Mouse (Mus musculus): ENCODE data around the gene Zfp385c. TPM values are rescaled to one million over a fixed set of nuclear protein-coding genes. Genes with fewer than 3 reads are reported as not detected.

Gene Zfp385c
- total and polyA plus RNA-seq, 2 experiments from 2014 or later = 0.53 to 2.5 TPM

DNA sequence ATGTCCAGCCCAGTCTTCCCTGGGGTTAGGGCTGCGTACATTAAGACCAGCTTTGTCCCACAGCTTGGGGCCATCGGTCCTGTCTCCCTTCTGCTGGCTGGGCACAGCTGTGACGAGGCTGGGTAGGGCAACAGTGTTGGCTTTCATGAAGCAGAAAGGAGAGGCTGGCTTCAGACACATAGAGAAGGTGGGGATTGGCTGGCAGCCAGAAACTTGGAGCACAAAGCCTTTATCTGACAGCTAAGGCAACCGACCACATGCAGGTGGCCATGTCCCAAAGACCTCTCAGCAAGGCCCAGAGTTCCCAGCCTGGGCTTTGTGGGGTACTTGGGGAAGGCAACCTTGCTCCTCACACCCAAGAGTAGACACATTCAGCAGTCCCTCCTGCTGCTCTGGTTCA, 110.5 kb downstream of the Zfp385c start:
- 0 out of 2 replicates have a peak overlapping the region, but pooled peaks have one; percentile 26 for H3K27ac ChIP-seq (ENCODE audit: low read depth, low read length)
- WGBS = 62% methylated on average over 4 of the region's 4 CpGs
- ATAC-seq (ENCODE audit: low FRiP score) (no peak), DNase-seq (ENCODE audit: low spot score) (peak; percentile 63)
- no peak overlapping the region for H3K9ac ChIP-seq (replicated peaks; ENCODE audit: low read length, poor library complexity, severe bottlenecking)
- TF ChIP-seq CTCF (IDR thresholded peaks at IDR 0.05) = no peak
- no peaks in the 10 kb centered on the region for H3K4me1 ChIP-seq (ENCODE audit: insufficient read depth, low read length)
- no peak overlapping the region for H3K4me3 ChIP-seq (ENCODE audit: low read depth, low read length)
- H3K4me2 ChIP-seq (ENCODE audit: low read depth, low read length, poor library complexity, severe bottlenecking) = no peak overlapping the region
- H3K27me3 ChIP-seq (ENCODE audit: insufficient read depth, low read length) = no peaks in the 10 kb centered on the region
- H3K9me3 ChIP-seq (ENCODE audit: low read length) = no peaks in the 10 kb centered on the region
- peaks cover 65% of the 10 kb centered on the region for H3K36me3 ChIP-seq (ENCODE audit: insufficient read depth, low read length)

DNA sequence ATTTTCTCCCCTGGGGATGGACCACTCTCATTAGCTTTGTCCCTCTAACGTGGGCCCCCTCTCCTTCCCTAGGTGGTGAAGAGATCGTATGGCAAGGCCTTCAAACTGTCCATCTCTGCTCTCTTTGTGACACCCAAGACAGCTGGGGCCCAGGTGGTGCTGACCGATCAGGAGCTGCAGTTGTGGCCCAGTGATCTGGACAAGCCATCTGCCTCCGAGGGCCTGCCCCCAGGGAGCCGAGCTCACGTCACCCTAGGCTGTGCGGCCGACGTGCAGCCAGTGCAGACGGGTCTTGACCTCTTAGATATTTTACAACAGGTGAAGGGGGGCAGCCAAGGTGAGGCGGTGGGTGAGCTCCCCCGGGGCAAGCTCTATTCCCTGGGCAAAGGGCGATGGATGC, 112.0 kb downstream of the Zfp385c start:
- WGBS = 89% methylated on average over 13 of the region's 13 CpGs
- DNase-seq (ENCODE audit: low spot score) (no peak), ATAC-seq (ENCODE audit: low FRiP score) (no peak)
- H3K9ac ChIP-seq (replicated peaks; ENCODE audit: low read length, poor library complexity, severe bottlenecking) = no peak overlapping the region
- H3K27ac ChIP-seq (ENCODE audit: low read depth, low read length) = no peak overlapping the region
- no peak overlapping the region for H3K4me2 ChIP-seq (ENCODE audit: low read depth, low read length, poor library complexity, severe bottlenecking)
- H3K9me3 ChIP-seq (ENCODE audit: low read length) = no peaks in the 10 kb centered on the region
- TF ChIP-seq CTCF (IDR thresholded peaks at IDR 0.05) = no peak
- H3K27me3 ChIP-seq (ENCODE audit: insufficient read depth, low read length) = no peaks in the 10 kb centered on the region
- peaks cover 4% of the 10 kb centered on the region for H3K4me1 ChIP-seq (ENCODE audit: insufficient read depth, low read length)
- H3K4me3 ChIP-seq (ENCODE audit: low read depth, low read length) = no peak overlapping the region
- H3K36me3 ChIP-seq (ENCODE audit: insufficient read depth, low read length) = peaks cover 50% of the 10 kb centered on the region

DNA sequence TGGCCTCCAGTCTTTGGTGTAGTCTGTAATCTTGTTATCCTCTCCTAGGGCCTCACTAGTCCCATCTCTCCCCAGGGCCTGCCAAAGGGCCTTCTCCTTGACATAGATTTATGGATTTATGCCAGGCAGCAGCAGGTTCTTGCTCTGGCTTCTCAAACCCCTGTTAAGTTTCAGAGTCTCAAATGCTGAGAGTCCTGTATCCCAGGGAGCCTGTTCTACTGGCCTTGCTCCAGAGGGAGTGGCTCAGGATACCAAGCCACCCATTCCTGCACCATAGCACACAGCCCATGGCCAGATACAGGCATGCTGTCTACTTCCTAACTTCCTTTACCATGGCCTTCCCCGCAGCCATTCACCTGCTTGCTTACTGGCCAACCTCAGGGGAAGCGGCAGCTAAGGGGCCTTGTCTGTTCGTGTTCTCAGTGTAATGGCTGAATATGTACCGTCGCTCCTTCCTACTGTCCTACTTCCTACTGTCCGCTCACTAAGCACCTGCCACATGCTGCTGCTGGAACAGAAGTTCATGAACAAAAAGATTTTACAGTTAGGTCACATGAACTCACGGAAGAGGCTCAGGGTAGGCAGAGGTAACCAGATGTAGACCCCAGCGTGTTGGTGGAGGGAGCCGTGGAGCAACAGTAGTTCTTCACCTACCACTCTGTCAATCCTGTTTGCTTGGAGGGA, 113.0 kb downstream of the Zfp385c start:
- H3K27ac ChIP-seq (ENCODE audit: low read depth, low read length) = no peak overlapping the region
- no peaks in the 10 kb centered on the region for H3K9me3 ChIP-seq (ENCODE audit: low read length)
- no peak for DNase-seq (ENCODE audit: low spot score)
- WGBS = 94% methylated on average over 9 of the region's 9 CpGs
- TF ChIP-seq CTCF (IDR thresholded peaks at IDR 0.05) = no peak
- peaks cover 6% of the 10 kb centered on the region for H3K4me1 ChIP-seq (ENCODE audit: insufficient read depth, low read length)
- ATAC-seq (ENCODE audit: low FRiP score) = no peak
- no peaks in the 10 kb centered on the region for H3K27me3 ChIP-seq (ENCODE audit: insufficient read depth, low read length)
- H3K9ac ChIP-seq (replicated peaks; ENCODE audit: low read length, poor library complexity, severe bottlenecking) = no peak overlapping the region
- peaks cover 40% of the 10 kb centered on the region for H3K36me3 ChIP-seq (ENCODE audit: insufficient read depth, low read length)
- H3K4me2 ChIP-seq (ENCODE audit: low read depth, low read length, poor library complexity, severe bottlenecking) = no peak overlapping the region; the same call in 1 of the 2 replicates
- no peak overlapping the region for H3K4me3 ChIP-seq (ENCODE audit: low read depth, low read length)

DNA sequence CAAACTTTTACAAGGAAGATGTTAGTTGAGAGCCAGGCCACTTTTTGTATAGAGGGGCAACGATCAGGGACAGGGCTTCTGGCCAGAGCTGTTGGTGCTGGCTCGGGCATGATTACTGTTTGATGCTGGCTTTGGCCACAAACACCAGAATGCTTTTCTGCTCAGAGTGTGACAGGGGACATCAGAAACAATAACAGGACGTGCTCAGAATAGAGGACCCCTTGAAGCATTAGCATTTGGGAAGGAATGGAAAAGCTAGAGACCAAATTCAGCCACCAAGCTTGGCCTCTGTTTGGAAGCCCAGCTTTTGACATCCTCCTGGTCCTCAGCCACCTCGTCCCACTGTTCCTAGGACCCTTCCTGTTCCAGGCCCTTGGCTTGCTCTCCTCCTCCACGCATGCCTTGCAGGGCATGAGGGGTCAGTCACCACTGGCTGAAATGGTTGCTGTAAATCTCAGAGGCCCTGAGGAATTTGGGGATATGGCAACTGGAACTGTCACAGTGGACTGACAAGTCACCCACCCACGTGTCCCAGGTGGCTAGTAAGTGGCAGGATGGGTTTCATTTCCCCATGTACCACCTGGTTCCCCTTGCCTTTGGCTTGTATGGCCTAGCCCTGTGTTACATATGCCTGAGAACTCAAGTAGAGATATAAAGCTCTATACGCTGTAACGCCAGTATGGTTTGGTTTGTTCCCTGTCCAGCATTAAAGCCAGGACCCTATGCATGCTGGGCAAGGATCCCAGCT, 114.2 kb downstream of the Zfp385c start:
- no peak overlapping the region for H3K9ac ChIP-seq (replicated peaks; ENCODE audit: low read length, poor library complexity, severe bottlenecking)
- peaks cover 6% of the 10 kb centered on the region for H3K4me1 ChIP-seq (ENCODE audit: insufficient read depth, low read length)
- TF ChIP-seq CTCF (IDR thresholded peaks at IDR 0.05) = no peak
- DNase-seq (ENCODE audit: low spot score) (peak; percentile 54), ATAC-seq (ENCODE audit: low FRiP score) (no peak)
- 75% methylated on average over 8 of the region's 8 CpGs for WGBS
- no peak overlapping the region for H3K4me3 ChIP-seq (ENCODE audit: low read depth, low read length)
- H3K36me3 ChIP-seq (ENCODE audit: insufficient read depth, low read length) = peaks cover 28% of the 10 kb centered on the region
- H3K27ac ChIP-seq (ENCODE audit: low read depth, low read length) = no peak overlapping the region
- H3K27me3 ChIP-seq (ENCODE audit: insufficient read depth, low read length) = no peaks in the 10 kb centered on the region
- no peak overlapping the region for H3K4me2 ChIP-seq (ENCODE audit: low read depth, low read length, poor library complexity, severe bottlenecking)
- no peaks in the 10 kb centered on the region for H3K9me3 ChIP-seq (ENCODE audit: low read length)

Other genes with a start within 250 kb of the Zfp385c start
- gene Klhl11, start 219.7 kb downstream of the Zfp385c start, total RNA-seq (2014; rRNA removed) = 57.4 and 66.2 TPM in 2 replicates
- gene Klhl11, start 219.7 kb downstream of the Zfp385c start, polyA plus RNA-seq (2015; fragmentation: Nextera tagmentation; extraction: Ambion mirVana) = 9.1 and 10.3 TPM in 2 replicates
- gene Acly, start 164.5 kb downstream of the Zfp385c start, total RNA-seq (2014; rRNA removed) = 207 and 228 TPM in 2 replicates
- gene Acly, start 164.5 kb downstream of the Zfp385c start, polyA plus RNA-seq (2015; fragmentation: Nextera tagmentation; extraction: Ambion mirVana) = 116 and 120 TPM in 2 replicates
- gene Ttc25, start 146.8 kb downstream of the Zfp385c start, total RNA-seq (2014; rRNA removed) = 0.33 and 0.71 TPM in 2 replicates
- gene Ttc25, start 146.8 kb downstream of the Zfp385c start, polyA plus RNA-seq (2015; fragmentation: Nextera tagmentation; extraction: Ambion mirVana) = 0.96 and 1.4 TPM in 2 replicates
- gene Cnp, start 117.6 kb downstream of the Zfp385c start, total RNA-seq (2014; rRNA removed) = 54.7 and 68.8 TPM in 2 replicates
- 65.3 and 76.0 TPM in 2 replicates for gene Cnp, start 117.6 kb downstream of the Zfp385c start, polyA plus RNA-seq (2015; fragmentation: Nextera tagmentation; extraction: Ambion mirVana)
- gene Nkiras2, start 73.2 kb downstream of the Zfp385c start, total RNA-seq (2014; rRNA removed) = 106 and 125 TPM in 2 replicates
- gene Nkiras2, start 73.2 kb downstream of the Zfp385c start, polyA plus RNA-seq (2015; fragmentation: Nextera tagmentation; extraction: Ambion mirVana) = 80.9 and 89.3 TPM in 2 replicates
- gene Dnajc7, start 72.3 kb downstream of the Zfp385c start, total RNA-seq (2014; rRNA removed) = 67.1 and 75.9 TPM in 2 replicates
- 228 and 234 TPM in 2 replicates for gene Dnajc7, start 72.3 kb downstream of the Zfp385c start, polyA plus RNA-seq (2015; fragmentation: Nextera tagmentation; extraction: Ambion mirVana)
- 2.4 and 3.8 TPM in 2 replicates for gene Dhx58, start 11.8 kb upstream of the Zfp385c start, total RNA-seq (2014; rRNA removed)
- gene Dhx58, start 11.8 kb upstream of the Zfp385c start, polyA plus RNA-seq (2015; fragmentation: Nextera tagmentation; extraction: Ambion mirVana) = 1.8 and 2.2 TPM in 2 replicates
- gene Kat2a, start 20.0 kb upstream of the Zfp385c start, total RNA-seq (2014; rRNA removed) = 62.8 and 75.6 TPM in 2 replicates
- 69.9 and 70.0 TPM in 2 replicates for gene Kat2a, start 20.0 kb upstream of the Zfp385c start, polyA plus RNA-seq (2015; fragmentation: Nextera tagmentation; extraction: Ambion mirVana)
- not detected in 2 replicates for gene Hspb9, start 21.4 kb upstream of the Zfp385c start, total RNA-seq (2014; rRNA removed)
- not detected in 2 replicates for gene Hspb9, start 21.4 kb upstream of the Zfp385c start, polyA plus RNA-seq (2015; fragmentation: Nextera tagmentation; extraction: Ambion mirVana)
- gene Rab5c, start 45.8 kb upstream of the Zfp385c start, total RNA-seq (2014; rRNA removed) = 218 and 250 TPM in 2 replicates
- gene Rab5c, start 45.8 kb upstream of the Zfp385c start, polyA plus RNA-seq (2015; fragmentation: Nextera tagmentation; extraction: Ambion mirVana) = 33.8 and 34.4 TPM in 2 replicates
- 13.7 and 19.6 TPM in 2 replicates for gene Kcnh4, start 67.5 kb upstream of the Zfp385c start, total RNA-seq (2014; rRNA removed)
- 6.1 and 7.4 TPM in 2 replicates for gene Kcnh4, start 67.5 kb upstream of the Zfp385c start, polyA plus RNA-seq (2015; fragmentation: Nextera tagmentation; extraction: Ambion mirVana)
- 4.5 and 6.7 TPM in 2 replicates for gene Hcrt, start 70.5 kb upstream of the Zfp385c start, total RNA-seq (2014; rRNA removed)
- gene Hcrt, start 70.5 kb upstream of the Zfp385c start, polyA plus RNA-seq (2015; fragmentation: Nextera tagmentation; extraction: Ambion mirVana) = 5.7 and 16.8 TPM in 2 replicates
- 13.9 and 14.1 TPM in 2 replicates for gene Ghdc, start 78.5 kb upstream of the Zfp385c start, total RNA-seq (2014; rRNA removed)
- 6.5 and 6.7 TPM in 2 replicates for gene Ghdc, start 78.5 kb upstream of the Zfp385c start, polyA plus RNA-seq (2015; fragmentation: Nextera tagmentation; extraction: Ambion mirVana)
- gene Stat5b, start 158.3 kb upstream of the Zfp385c start, total RNA-seq (2014; rRNA removed) = 22.5 and 25.6 TPM in 2 replicates
- gene Stat5b, start 158.3 kb upstream of the Zfp385c start, polyA plus RNA-seq (2015; fragmentation: Nextera tagmentation; extraction: Ambion mirVana) = 13.0 and 15.7 TPM in 2 replicates
- gene Stat5a, start 166.9 kb upstream of the Zfp385c start, total RNA-seq (2014; rRNA removed) = 5.1 and 8.5 TPM in 2 replicates
- 4.0 TPM in 2 replicates for gene Stat5a, start 166.9 kb upstream of the Zfp385c start, polyA plus RNA-seq (2015; fragmentation: Nextera tagmentation; extraction: Ambion mirVana)
- 37.8 and 47.1 TPM in 2 replicates for gene Stat3, start 247.1 kb upstream of the Zfp385c start, total RNA-seq (2014; rRNA removed)
- 34.2 and 40.8 TPM in 2 replicates for gene Stat3, start 247.1 kb upstream of the Zfp385c start, polyA plus RNA-seq (2015; fragmentation: Nextera tagmentation; extraction: Ambion mirVana)

Measured in midbrain, postnatal 0 days (tissue).